Mouse (Mus musculus) brain, embryonic 14.5 days (tissue): Measurements from ENCODE around the gene Slc25a35. TPM values are rescaled to one million over a fixed set of nuclear protein-coding genes. Genes with fewer than 3 reads are reported as not detected.
"Not testable (repeated sequence)": the region's sequence is repeated elsewhere in the genome, so short reads cannot be mapped to it uniquely, and the experiment has no call there.

Experiments
- DNase-seq: peaks from one replicate; pipeline ENCODE4 v3.0.0-alpha.2; 2011; ENCODE audit warnings: low read depth
- CTCF ChIP-seq: fragments of 200-500 bp; IDR thresholded peaks from 2 replicates; pipeline ENCODE4 v1.5.1; 2012; ENCODE audit warnings: inconsistent platforms, mild to moderate bottlenecking, moderate library complexity, borderline replicate concordance; ENCODE audit not compliant: insufficient read depth, insufficient read length; ENCODE audit errors: extremely low read depth
- POLR2A ChIP-seq: fragments of 200-500 bp; IDR thresholded peaks from 2 replicates; pipeline ENCODE4 v1.6.1; 2012; ENCODE audit warnings: mild to moderate bottlenecking, inconsistent platforms, borderline replicate concordance; ENCODE audit not compliant: poor library complexity, insufficient read depth, insufficient read length, severe bottlenecking; ENCODE audit errors: extremely low read depth
- polyA plus RNA-seq: library from polyadenylated mRNA; depleted of rRNA; stranded (reverse); fragments of >200 nt; gene quantifications from 2 replicates; pipeline ENCODE4 v1.2.3, GENCODE M21; 2012

Slc25a35 gene
- polyA plus RNA-seq, 1 experiment = 3.0 TPM

DNA sequence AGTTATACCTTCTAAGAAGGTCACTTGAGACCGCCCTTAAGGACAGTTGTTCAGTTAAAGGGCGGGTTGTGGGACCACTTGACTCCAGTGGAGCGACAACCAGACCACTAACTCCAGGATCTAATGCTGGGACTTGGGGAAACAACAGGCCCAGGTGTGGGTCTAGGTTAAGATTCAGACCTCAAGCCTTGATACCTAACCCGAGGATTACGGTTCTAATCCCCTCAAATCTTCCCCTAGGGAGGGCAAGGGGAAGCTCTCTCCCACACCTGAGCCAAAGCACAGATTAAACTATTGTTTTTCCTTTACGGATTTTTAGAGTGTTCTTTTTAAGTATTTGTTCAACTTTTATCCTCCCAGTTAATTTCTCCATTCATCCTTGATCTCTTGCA is 6.1 kb downstream of the Slc25a35 start:
- no peak for DNase-seq
- TF ChIP-seq CTCF (no peak), POLR2A (no peak)

DNA sequence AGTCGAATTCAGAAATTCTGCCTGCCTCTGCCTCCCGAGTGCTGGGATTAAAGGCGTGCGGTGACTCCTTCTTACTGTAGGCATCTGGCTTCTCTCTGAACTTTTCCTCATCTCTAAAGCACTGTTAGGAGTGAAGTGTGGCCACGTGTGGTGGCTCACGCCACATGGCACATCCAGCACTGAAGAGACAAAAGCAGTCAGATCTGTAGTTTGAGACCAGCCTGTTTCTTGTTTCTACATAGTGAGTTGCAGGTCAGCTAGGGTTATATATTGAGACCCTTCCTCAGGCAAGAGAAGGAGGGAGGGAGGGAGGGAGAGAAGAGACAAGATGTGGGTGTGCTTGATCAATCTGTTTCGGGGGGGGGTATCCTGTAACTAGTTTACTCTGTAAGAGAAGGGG is 7.2 kb downstream of the Slc25a35 start, which contains the start of gene Rangrf:
Gene Rangrf (minus strand): TSS at position 101 of the 400 bp plus-strand sequence.
- no peak for TF ChIP-seq POLR2A
- no peak for TF ChIP-seq CTCF
- DNase-seq = no peak

- DNase-seq = no peak
- TF ChIP-seq CTCF (no peak), POLR2A (no peak)
These were observed 7.7 kb downstream of the Slc25a35 start for GRCm38 (mm10) chr11:68975601-68976000.

DNA sequence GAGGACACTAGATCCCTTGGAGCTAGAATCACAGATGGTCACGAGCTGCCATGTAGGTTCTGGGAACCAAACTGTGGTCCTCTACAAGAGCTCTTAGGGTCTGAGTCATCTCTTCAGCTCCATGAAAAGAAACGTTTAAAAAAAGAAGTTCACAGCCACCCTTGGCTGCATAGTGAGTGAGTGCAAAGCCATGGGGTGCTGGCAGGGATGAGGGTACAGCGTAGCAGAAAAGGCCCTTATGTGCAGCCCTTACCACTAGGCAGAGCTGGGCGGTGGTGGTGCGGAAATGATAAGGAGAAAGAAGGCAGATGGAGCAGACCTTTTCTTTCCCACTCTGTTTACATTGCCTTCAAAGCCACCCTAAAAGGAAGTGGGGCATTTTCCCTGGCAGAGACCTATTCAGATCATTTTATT is 11.4 kb downstream of the Slc25a35 start:
- no peak for TF ChIP-seq CTCF
- TF ChIP-seq POLR2A = no peak
- DNase-seq = no peak

DNA sequence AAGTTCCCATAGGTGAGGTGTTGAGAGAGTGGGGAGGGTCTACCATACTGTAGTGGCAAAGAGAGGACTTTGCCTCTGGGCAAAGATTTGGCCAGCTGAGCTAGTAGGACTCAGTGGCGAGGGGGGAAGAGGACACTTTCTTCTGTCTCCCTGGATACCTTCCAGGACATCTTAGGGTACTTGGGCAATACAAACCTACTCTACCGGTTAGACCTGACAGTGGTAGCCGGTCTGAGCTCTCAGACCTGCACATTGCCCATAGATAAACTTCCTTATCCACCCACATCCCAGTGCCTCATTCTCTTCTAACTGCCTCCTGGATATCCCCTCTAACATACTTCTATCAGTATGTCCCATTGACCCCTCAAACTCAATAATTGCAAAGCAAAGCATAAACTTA is 13.0 kb downstream of the Slc25a35 start:
- DNase-seq = no peak
- TF ChIP-seq POLR2A (no peak), CTCF (no peak)

DNA sequence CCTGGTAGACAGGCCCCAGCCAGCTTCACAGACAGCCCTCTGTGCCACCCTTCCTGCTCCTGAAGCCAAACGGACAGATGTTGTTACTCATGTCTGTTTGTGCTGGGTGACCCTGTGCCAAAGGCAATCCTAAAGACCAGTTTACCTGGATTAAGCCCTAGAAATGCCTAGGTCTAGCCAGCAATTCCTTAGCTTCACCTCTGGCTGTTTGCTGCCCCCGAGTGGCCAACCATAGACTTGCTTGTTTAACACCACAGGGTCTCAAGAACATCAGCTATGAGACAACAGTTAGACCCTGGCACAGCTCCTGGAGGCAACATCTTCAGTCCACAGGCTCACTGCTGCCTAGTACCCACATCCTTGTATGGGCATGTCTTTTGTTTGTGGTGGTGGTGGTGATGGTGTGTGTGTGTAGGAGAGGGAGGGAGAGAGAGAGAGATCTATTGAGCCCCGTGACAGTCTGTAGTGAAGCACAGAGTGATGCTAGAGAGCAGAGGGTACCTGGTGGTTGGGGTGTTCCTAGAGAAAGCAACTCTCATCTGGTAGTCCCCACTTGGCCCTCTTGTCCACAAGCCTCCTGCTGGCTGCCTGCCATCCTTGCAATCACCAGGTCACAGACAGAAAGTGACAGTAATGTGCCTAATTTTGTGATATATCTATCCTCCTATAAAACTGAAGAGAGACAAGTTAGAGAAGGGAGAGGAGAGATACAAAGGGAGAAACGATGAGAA is 14.9 kb downstream of the Slc25a35 start:
- peak; percentile 88 for DNase-seq
- TF ChIP-seq POLR2A (no peak), CTCF (peak; percentile 73; the same call in 1 of the 2 replicates)

DNA sequence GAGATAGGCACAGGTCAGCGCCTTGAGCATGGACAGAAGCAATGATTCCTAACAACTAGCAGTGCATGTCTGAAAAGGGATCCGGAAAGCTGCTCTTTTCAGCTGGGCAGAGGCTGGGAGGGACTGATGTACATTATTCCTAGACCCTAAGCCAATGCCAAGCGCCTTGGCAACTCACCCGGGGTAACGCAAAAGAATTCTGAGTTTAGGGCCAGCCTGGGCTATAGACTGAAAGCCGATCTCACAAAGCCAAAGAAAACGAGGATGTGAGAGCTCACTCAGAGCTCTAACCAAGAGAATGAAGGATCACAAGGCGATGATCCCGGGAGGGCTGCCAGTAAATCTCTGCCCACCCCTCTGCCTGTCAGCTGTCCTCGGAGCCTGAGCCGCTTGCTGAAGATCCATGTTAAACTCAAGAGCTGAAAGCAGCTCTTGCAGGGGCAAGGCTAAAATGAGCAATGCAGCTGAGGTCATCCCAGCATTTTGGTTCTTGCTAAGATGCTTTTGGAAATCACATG is 19.5 kb downstream of the Slc25a35 start:
- no peak for TF ChIP-seq CTCF
- no peak for TF ChIP-seq POLR2A
- DNase-seq = peak; percentile 21

DNA sequence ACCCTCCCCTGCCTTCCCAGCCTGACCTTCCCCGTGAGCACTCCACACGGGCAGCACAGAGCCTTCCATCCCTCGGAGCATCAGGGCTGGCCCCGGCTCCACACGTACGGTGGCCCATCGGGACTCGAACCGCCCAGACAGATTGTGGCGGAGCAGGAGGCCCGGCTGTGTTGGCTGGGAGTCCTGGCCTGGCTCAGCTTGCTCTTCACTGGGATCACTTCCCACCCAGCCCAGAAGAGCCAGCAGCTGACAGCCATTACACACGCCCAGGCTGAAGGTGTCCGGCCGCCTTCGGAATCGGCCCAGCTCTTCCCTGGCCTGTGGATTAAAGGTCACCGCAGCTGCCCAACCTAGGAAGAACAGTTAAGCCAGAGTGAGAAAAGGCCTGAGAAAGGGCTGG is 20.4 kb downstream of the Slc25a35 start:
- DNase-seq = no peak
- no peak for TF ChIP-seq CTCF
- no peak for TF ChIP-seq POLR2A

DNA sequence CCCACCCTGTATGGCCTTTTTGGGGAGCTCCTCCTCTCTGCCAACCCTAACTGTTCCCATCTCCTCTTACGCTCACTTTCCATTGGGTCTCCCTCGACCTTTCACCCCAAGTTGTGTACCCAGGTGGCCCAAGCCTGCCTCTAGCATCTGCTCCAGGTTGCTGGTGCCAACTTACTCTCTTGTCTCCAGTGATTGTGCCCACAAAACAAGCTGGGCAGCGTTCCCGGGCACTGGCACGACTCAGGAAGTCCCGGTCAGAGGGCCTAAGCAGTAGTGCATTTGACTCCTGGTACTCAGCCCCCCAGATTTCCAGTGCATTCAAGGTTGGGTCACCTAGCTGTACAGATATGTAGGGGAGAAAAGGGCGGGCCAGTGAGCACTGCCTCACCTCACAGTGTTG is 25.2 kb downstream of the Slc25a35 start:
- no peak for DNase-seq
- no peak for TF ChIP-seq POLR2A
- TF ChIP-seq CTCF = no peak

DNA sequence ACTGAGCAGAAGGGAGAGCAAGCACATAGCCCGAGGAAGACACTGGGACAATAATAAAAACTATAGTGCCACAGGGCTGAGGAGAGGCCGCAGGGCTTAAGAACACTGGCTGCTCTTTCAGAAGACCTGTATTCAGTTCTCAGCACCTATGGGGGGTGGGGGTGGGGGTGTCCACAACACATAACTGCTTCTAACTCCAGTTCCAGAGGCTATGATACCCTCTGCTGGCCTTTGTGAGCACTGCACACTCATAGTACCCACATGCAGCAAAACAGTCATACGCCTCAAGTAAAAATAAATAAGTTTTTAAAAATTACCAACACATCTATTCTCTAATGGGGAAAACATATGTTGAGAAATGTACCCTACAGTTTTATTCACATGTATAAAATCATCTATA is 26.4 kb downstream of the Slc25a35 start:
- TF ChIP-seq POLR2A (no peak), CTCF (no peak)
- no peak for DNase-seq

DNA sequence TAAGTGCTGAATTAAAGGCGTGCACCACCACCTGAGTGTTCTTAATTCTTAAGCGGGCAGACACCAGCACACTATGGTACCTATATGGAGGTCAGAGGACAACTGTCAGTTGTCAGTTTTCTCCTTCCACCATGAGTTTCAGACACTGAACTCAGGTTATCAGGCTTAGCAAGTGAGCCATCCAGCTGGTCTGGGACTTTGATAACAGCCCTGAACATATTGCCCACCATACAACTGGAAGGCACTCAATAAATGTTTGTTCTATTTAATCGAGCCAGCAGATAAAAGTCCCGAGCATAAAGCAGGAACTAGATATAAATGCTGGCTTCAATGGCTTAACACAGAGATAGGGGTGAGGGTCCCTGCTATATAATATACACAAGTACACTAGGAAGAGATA is 29.1 kb downstream of the Slc25a35 start:
- no peak for DNase-seq
- no peak for TF ChIP-seq POLR2A

- not testable (repeated sequence) for DNase-seq
These were observed 34.9 kb downstream of the Slc25a35 start for GRCm38 (mm10) chr11:69002782-69003181.

DNA sequence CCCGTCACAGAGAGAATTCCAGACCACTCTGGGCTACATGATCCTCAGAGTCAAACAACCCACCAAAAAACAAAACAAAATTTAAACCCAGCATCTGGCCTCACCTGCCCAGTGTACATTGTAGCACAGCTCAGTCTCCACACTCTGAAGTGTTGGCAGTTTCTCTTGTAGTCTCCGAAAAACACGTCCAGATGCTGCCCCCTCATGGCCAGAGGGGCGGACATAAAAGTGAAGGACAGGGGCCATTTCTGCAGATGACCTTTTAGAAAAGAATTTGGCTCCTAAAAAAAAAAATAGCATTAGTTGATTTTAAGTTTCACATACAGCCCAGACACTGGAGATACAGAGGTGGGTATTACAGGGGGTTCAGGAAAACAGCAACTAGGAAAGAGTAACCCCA is 35.7 kb downstream of the Slc25a35 start:
- DNase-seq = no peak
- no peak for TF ChIP-seq POLR2A
- TF ChIP-seq CTCF = peak; percentile 27; the same call in 1 of the 2 replicates

GRCm38 (mm10) chr11:69005193-69005592 is 37.3 kb downstream of the Slc25a35 start:
- no peak for DNase-seq
- TF ChIP-seq POLR2A (no peak), CTCF (no peak)

- DNase-seq = not testable (repeated sequence)
These were observed 38.6 kb downstream of the Slc25a35 start for GRCm38 (mm10) chr11:69006575-69006974.
